Mouse (Mus musculus) ZHBTc4 (cell line): ENCODE measurements around the gene Cfb.
"Not testable (repeated sequence)": the region's sequence is repeated elsewhere in the genome, so short reads cannot be mapped to it uniquely, and the experiment has no call there.

Experiments
- DNase-seq: peaks from one replicate; pipeline ENCODE4 v3.0.0-alpha.2; 2011; ENCODE audit warnings: low read depth, low spot score

The Cfb gene

DNA sequence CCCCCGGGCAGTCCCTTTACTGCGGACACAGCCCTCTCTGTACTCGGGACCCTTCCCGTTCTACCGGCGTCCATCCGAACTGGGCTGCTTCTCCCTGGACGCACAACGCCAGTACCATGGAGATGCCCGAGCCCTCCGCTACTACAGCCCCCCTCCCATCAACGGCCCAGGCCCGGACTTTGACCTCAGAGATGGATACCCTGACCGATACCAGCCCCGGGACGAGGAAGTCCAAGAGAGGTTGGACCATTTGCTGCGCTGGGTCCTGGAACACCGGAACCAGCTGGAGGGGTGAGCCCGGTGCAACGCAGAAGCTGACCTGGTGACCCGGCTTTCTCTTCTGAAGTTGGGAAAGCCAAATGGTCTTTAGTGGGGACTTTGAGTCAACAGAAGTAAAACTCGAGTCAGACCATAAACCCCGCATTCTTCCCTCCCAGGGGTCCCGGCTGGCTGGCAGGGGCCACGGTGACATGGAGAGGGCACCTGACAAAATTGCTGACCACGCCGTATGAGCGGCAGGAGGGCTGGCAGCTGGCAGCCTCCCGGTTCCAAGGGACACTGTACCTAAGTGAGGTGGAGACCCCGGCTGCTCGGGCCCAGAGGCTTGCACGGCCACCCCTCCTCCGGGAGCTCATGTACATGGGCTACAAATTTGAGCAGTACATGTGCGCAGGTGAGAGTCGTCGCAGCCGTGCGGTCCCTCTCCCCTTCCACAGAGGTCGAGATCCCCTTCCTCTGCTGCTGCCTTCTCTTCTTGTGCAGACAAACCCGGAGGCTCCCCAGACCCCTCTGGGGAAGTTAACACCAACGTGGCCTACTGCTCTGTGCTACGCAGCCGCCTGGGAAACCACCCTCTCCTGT is 24.6 kb downstream of the Cfb start:
- no peak for DNase-seq

DNA sequence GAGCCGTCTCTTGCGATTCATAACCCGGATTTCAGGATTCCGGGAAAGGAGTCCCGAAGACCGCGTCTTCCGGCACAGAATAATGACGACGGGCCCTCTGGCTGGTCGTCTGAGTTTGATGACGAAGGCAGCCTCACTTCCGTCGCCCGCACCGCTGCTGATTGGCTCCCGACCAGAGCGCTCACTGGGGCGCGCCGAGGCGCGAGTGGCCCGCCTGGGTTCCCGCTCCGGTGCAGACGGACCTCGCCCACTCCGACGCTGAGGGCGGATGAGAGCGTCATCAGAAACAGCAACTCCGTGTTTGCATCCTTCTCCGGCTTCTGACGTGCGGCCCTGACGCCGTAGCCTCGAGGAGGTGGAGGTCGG is 25.5 kb downstream of the Cfb start, which contains the start of the genes Stk19 and Dxo:
TSS of gene Stk19 (minus strand) at position 90 of the 366 bp plus-strand sequence.
TSS of gene Dxo (plus strand) at position 164 of the 366 bp plus-strand sequence.
- peak; percentile 98 for DNase-seq

DNA sequence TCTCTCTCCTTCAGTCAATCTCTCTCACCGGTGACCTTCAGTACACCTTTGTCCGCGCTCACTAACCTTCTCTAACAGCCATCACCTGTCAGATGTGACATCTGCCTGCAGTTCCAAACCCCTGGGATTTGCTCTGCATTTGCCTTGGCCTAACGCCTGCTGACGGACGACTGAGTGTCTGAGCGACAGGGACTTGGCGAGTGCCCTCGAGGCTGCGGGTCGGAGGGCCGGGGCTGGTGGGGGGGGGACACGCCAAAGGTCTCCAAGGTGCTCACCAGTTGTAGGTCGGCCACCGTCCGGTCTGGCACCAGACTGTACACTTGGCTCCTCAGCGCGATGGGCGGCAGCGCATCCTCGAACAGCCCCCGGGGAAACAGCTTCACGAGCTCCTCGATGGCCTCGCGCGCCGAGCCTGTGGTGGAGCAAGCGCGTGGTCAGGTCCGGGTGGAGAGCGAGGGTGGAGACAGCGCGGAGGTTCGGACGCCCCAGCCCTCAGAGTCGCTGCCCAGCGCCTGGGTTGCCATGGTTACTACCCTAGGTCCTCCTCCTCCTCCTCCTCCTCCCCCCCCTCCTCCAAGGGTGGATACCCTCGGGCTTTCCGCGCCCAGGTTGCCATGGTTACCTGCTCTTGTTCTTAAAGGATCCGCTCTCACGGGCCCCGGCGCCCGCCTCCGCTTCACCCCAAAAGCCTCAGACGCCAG is 26.0 kb downstream of the Cfb start:
- no peak for DNase-seq

GRCm38 (mm10) chr17:34830776-34831175 is 31.5 kb downstream of the Cfb start:
- DNase-seq, result not testable (repeated sequence)

GRCm38 (mm10) chr17:34814818-34815370 is 47.4 kb downstream of the Cfb start:
- DNase-seq, result no peak

- DNase-seq, result peak; percentile 76
These were observed 48.6 kb downstream of the Cfb start for GRCm38 (mm10) chr17:34813747-34814146.

- no peak for DNase-seq
These were observed 51.0 kb downstream of the Cfb start for GRCm38 (mm10) chr17:34811275-34811674.

DNA sequence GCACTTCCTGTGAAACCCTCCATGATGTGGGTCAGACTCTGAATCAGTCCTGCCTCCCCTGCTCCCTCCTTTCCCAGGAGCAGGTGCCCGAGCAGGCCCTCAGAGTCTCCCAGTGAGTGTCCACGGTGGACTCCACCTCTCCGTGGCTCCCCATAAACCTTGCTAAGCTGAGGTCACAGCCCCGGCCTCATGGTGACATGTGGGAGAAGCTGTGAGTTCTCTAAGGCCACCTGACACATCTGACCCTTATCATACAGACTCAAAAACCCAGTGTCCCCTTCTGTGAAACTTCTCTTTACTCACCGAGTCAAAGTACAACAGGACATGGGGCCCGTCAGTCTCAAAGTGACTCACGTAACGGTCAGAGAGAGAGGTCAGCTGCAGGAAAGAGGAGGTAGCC is 51.5 kb downstream of the Cfb start:
- not testable (repeated sequence) for DNase-seq

DNA sequence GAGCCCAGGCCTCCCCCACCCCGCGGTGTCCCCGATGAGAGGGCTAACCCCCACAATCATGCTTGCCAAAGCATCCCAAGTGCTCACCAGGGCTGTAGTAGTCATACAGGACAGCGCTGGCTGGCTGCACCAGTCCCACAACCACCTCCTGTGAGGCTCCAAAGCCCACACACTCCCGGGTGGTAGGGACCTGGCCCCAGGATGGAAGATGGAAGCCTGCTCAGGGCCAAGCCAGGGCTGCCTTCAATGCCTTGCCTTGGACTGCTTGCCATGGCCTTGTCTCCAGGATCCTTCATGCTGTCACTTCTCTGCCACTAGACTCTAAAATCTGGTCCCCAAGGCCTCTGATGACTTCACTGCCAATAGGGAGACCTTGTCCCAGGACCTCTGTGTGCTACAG is 51.9 kb downstream of the Cfb start:
- DNase-seq, result not testable (repeated sequence)

DNA sequence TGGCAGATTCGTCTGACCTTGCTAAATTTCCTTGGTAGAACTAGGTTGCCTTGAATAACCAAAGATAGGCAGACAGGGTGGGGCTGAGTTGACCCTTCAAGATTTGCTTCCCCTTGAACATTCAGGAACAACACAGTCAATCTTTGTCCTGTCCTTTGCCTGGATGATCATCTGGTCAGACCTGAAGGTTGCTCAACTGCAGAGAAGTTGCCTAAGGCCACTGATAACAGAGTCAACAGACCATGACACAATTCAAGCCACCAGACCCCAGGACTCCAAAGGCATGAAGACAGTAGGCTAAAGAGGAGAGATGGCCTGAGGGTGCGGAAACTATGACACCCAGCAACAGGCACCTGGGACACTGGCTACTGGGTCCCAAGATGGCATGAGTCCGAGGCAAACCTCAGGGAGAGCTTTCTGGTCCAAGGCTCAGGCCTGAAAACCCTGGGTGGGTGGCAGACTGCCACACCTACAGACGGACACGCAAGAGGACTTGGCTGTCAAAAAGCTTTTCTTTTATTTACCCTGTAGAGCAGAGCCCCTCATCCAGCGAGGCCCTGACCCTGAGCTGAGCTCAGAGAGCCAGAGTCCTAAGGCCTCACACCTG is 53.6 kb downstream of the Cfb start:
- DNase-seq, result no peak

- DNase-seq, result no peak
These were observed 55.1 kb downstream of the Cfb start for GRCm38 (mm10) chr17:34807176-34807575.
